Comparison of ENCODE assay signal across 9 mouse cellular contexts in the genomic region with DNA sequence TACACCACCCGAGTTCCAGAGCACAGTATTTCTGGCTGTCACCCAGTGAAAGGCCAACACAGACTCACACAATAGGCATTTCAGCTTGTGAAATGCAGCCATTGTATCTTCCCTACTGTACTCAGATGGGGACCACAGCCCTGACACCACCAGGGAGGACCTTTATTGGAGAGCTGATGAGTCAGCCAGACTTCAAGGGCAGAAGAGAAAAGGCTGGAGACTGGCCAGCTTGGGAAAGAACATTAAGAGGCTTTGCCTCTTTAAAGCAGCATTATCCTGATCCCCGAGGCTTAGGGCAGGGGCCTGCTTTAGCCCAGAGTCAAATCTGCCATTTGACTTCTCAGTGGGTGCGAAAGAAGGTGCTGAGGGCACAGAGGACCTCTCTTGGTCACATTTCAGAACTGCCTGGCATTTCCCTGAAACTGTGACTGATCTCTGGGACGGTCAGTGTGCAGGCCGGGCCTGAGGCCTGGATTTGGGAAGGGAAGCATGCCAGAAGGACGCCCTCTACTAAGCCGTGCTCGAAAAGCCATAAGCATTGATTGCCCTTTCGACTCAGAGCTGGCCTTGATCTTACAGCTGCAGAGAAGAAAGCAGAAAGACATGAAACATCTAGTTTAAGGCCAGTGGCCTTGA. TPM values are rescaled to one million over a fixed set of nuclear protein-coding genes. Genes with fewer than 3 reads are reported as not detected.
DNase-seq lines count a peak whose midpoint lies in the region; ATAC-seq lines count a peak whose summit lies in the region.
"Had no signal": no experiment of that assay in that cellular context is flagged by ENCODE, and none has a peak within 500 bp of the region (broad histone marks: within the 10 kb centered on the region; RNA-seq: fewer than 3 reads in every experiment).

No protein-coding gene starts in this region.

- H3K27ac ChIP-seq in forebrain, embryonic 13.5 days = peak overlapping the region; percentile 63
- peak overlapping the region; percentile 52 for H3K27ac ChIP-seq in midbrain, embryonic 12.5 days (replicated peaks)

- no peak overlapping the region for H3K4me3 ChIP-seq in forebrain, embryonic 13.5 days
- no peak overlapping the region for H3K4me3 ChIP-seq in midbrain, embryonic 12.5 days

- peak; percentile 59 to 60 for DNase-seq in cerebellum, adult 18-20 months
- DNase-seq in cerebellum, adult 8-10 months = no peak
- DNase-seq in 3134 (ENCODE audit: extremely low read depth, insufficient read length, low spot score) = peak; percentile 59
- no peak for DNase-seq in embryo, embryonic 9.5 days (ENCODE audit: extremely low spot score)
- DNase-seq in c-Kit-positive CD71-positive TER-119-positive erythroid progenitor cells, embryonic 14.5 days (ENCODE audit: low spot score) = no peak

- no peak; the same call in 1 of the 2 replicates for ATAC-seq in forebrain, embryonic 13.5 days
- ATAC-seq in midbrain, embryonic 12.5 days (ENCODE audit: low FRiP score, low read depth) = no peak
- ATAC-seq in megakaryocyte-erythroid progenitor cell, adult 5-6 weeks (replicated peaks; ENCODE audit: low FRiP score, low TSS enrichment, poor library complexity, severe bottlenecking) = no peak

- peaks cover 48% of the 10 kb centered on the region for H3K4me1 ChIP-seq in forebrain, embryonic 13.5 days
- peaks cover 48% of the 10 kb centered on the region for H3K4me1 ChIP-seq in midbrain, embryonic 12.5 days

- 0 out of 2 replicates have a peak overlapping the region, but pooled peaks have one; percentile 39 for H3K9ac ChIP-seq in forebrain, embryonic 13.5 days
- no peak overlapping the region; the same call in 1 of the 2 replicates for H3K9ac ChIP-seq in midbrain, embryonic 12.5 days (replicated peaks)

- peaks cover 36% of the 10 kb centered on the region for H3K36me3 ChIP-seq in forebrain, embryonic 13.5 days (ENCODE audit: poor library complexity, severe bottlenecking)
- H3K36me3 ChIP-seq in midbrain, embryonic 12.5 days = peaks cover 15% of the 10 kb centered on the region

- no peak overlapping the region for H3K4me2 ChIP-seq in forebrain, embryonic 13.5 days
- H3K4me2 ChIP-seq in midbrain, embryonic 12.5 days (replicated peaks) = no peak overlapping the region

- no peaks in the 10 kb centered on the region; the same call in 1 of the 2 replicates for H3K9me3 ChIP-seq in forebrain, embryonic 13.5 days (replicated peaks)
- H3K9me3 ChIP-seq in midbrain, embryonic 12.5 days = 0 out of 2 replicates have a peak, but pooled peaks cover 6% of the 10 kb centered on the region

- H3K27me3 ChIP-seq in forebrain, embryonic 13.5 days = no peaks in the 10 kb centered on the region
- H3K27me3 ChIP-seq in midbrain, embryonic 12.5 days = peaks cover 5% of the 10 kb centered on the region; the same call in 1 of the 2 replicates

- 48% methylated on average over 9 of the region's 9 CpGs for WGBS in forebrain, embryonic 13.5 days
- 32% methylated on average over 9 of the region's 9 CpGs for WGBS in midbrain, embryonic 12.5 days

RNA-seq across cellular contexts. Expression of gene Scrn1, which starts 25.9 kb away (rescaled TPM):
- polyA plus RNA-seq in forebrain, embryonic 13.5 days (2015; fragmentation: Nextera tagmentation; extraction: Ambion mirVana) = 129 and 131 TPM in 2 replicates
- polyA plus RNA-seq in midbrain, embryonic 12.5 days (2016; fragmentation: Nextera tagmentation; extraction: Ambion mirVana) = 83.8 and 86.4 TPM in 2 replicates
- total RNA-seq in megakaryocyte-erythroid progenitor cell, adult 5-6 weeks (2014; fragmentation: Nextera tagmentation) = not detected in 2 replicates
- total RNA-seq in megakaryocyte-erythroid progenitor cell, adult 5-6 weeks (2017) = not detected in 2 replicates
- polyA plus RNA-seq: liver, adult 2 months had no signal

RNA-seq across cellular contexts. Expression of gene Plekha8, which starts 54.5 kb away (rescaled TPM):
- polyA plus RNA-seq in forebrain, embryonic 13.5 days (2015; fragmentation: Nextera tagmentation; extraction: Ambion mirVana) = 10.6 and 12.1 TPM in 2 replicates
- polyA plus RNA-seq in midbrain, embryonic 12.5 days (2016; fragmentation: Nextera tagmentation; extraction: Ambion mirVana) = 16.8 and 21.5 TPM in 2 replicates
- 3.1 and 4.2 TPM in 2 replicates for total RNA-seq in megakaryocyte-erythroid progenitor cell, adult 5-6 weeks (2014; fragmentation: Nextera tagmentation)
- 3.2 and 5.3 TPM in 2 replicates for total RNA-seq in megakaryocyte-erythroid progenitor cell, adult 5-6 weeks (2017)

RNA-seq across cellular contexts. Expression of gene Fkbp14, which starts 56.7 kb away (rescaled TPM):
- 9.1 and 9.4 TPM in 2 replicates for polyA plus RNA-seq in forebrain, embryonic 13.5 days (2015; fragmentation: Nextera tagmentation; extraction: Ambion mirVana)
- 15.7 and 16.3 TPM in 2 replicates for polyA plus RNA-seq in midbrain, embryonic 12.5 days (2016; fragmentation: Nextera tagmentation; extraction: Ambion mirVana)
- 2.9 and 6.3 TPM in 2 replicates for total RNA-seq in megakaryocyte-erythroid progenitor cell, adult 5-6 weeks (2014; fragmentation: Nextera tagmentation)
- 1.5 and 2.1 TPM in 2 replicates for total RNA-seq in megakaryocyte-erythroid progenitor cell, adult 5-6 weeks (2017)

Comparison
In these comparisons a context has a peak if more than half of its experiments do, and no peak if none do; other contexts are left out.
1. DNase-seq: peak in cerebellum, adult 18-20 months (2 of 2) and 3134 (single experiment); none in cerebellum, adult 8-10 months (single experiment), embryo, embryonic 9.5 days (single experiment) and c-Kit-positive CD71-positive TER-119-positive erythroid progenitor cells, embryonic 14.5 days (single experiment).